24 mouse cellular contexts compared by ENCODE assay signal in genomic region chr4:133512511-133512910, GRCm38 (mm10). TPM values are rescaled to one million over a fixed set of nuclear protein-coding genes. Genes with fewer than 3 reads are reported as not detected.
DNase-seq lines count a peak whose midpoint lies in the region; ATAC-seq and TF ChIP-seq lines count a peak whose summit lies in the region.
"Not testable (repeated sequence)": the region's sequence is repeated elsewhere in the genome, so short reads cannot be mapped to it uniquely, and the experiment has no call there.
"Had no signal": no experiment of that assay in that cellular context is flagged by ENCODE, and none has a peak within 500 bp of the region (broad histone marks: within the 10 kb centered on the region; RNA-seq: fewer than 3 reads in every experiment).

No protein-coding gene starts in this region.

- not testable (repeated sequence) for H3K27ac ChIP-seq in MEL (ENCODE audit: control insufficient read depth, low read depth, low read length); kidney, postnatal 0 days; limb, embryonic 10.5 days
- peak overlapping the region; percentile 59; the same call in 1 of the 2 replicates for H3K27ac ChIP-seq in small intestine, adult 2 months (ENCODE audit: insufficient read depth, low read depth, low read length)

- H3K9me3 ChIP-seq in MEL (replicated peaks; ENCODE audit: insufficient read depth, low read length); kidney, postnatal 0 days (replicated peaks; ENCODE audit: low read length); limb, embryonic 10.5 days (replicated peaks): not testable (repeated sequence)

- peak overlapping the region in 1 of 2 experiments; percentile 43; a peak in 2 of 4 replicates for H3K4me3 ChIP-seq in MEL (ENCODE audit: control insufficient read depth in 1 of 2, insufficient read depth in 1 of 2, low read depth in 2 of 2, low read length in 2 of 2)
- not testable (repeated sequence) for H3K4me3 ChIP-seq in kidney, postnatal 0 days (replicated peaks; ENCODE audit: low read depth, low read length); limb, embryonic 10.5 days; small intestine, adult 2 months (ENCODE audit: low read depth, low read length)

- ATAC-seq in kidney, postnatal 0 days (replicated peaks; ENCODE audit: low FRiP score, low read depth) = peak; percentile 42; the same call in 1 of the 2 replicates

- not testable (repeated sequence) for TF ChIP-seq POLR2A in MEL (IDR thresholded peaks at IDR 0.05; ENCODE audit: control insufficient read depth in 1 of 2, insufficient read depth in 1 of 2, low read depth in 1 of 2, low read length in 2 of 2, poor library complexity in 1 of 2); small intestine, adult 2 months (IDR thresholded peaks at IDR 0.05; ENCODE audit: low read depth, low read length)

- H3K27me3 ChIP-seq in MEL (ENCODE audit: control insufficient read depth in 1 of 2, insufficient read depth in 2 of 2, low read length in 2 of 2); kidney, postnatal 0 days (ENCODE audit: insufficient read depth, low read length); small intestine, adult 2 months (ENCODE audit: control insufficient read depth, insufficient read depth, low read length): not testable (repeated sequence)
- peaks cover 15% of the 10 kb centered on the region for H3K27me3 ChIP-seq in limb, embryonic 10.5 days (ENCODE audit: low read depth, poor library complexity, severe bottlenecking)

- H3K4me2 ChIP-seq in kidney, postnatal 0 days (ENCODE audit: low read length) = not testable (repeated sequence)

- WGBS in kidney, postnatal 0 days = 34% methylated on average over 4 of the region's 5 CpGs
- WGBS in limb, embryonic 10.5 days = 52% methylated on average over 5 of the region's 5 CpGs
- 20% methylated on average over 5 of the region's 5 CpGs for WGBS in small intestine, adult 2 months

- not testable (repeated sequence) for TF ChIP-seq EP300 in MEL (IDR thresholded peaks at IDR 0.05; ENCODE audit: low read depth in 1 of 2, low read length in 2 of 2)

- not testable (repeated sequence) for TF ChIP-seq CTCF in MEL (IDR thresholded peaks at IDR 0.05 in 2 of 3, conservative IDR thresholded peaks at IDR 0.05 in 1 of 3; ENCODE audit: control insufficient read depth in 1 of 3, insufficient read depth in 1 of 3, low read depth in 2 of 3, low read length in 3 of 3, poor library complexity in 1 of 3, severe bottlenecking in 1 of 3); kidney, postnatal 0 days (IDR thresholded peaks at IDR 0.05; ENCODE audit: low read depth); small intestine, adult 2 months (IDR thresholded peaks at IDR 0.05; ENCODE audit: extremely low read depth, insufficient read length, insufficient replicate concordance, low read depth, low read length)

- not testable (repeated sequence) for H3K4me1 ChIP-seq in MEL (ENCODE audit: control insufficient read depth in 1 of 2, insufficient read depth in 2 of 2, low read length in 2 of 2); kidney, postnatal 0 days (replicated peaks; ENCODE audit: insufficient read depth, low read length); limb, embryonic 10.5 days; small intestine, adult 2 months (ENCODE audit: control insufficient read depth, insufficient read depth, insufficient read length, low read length)

- not testable (repeated sequence) for H3K79me2 ChIP-seq in MEL (ENCODE audit: control insufficient read depth, insufficient read depth, low read length, poor library complexity)

- not testable (repeated sequence) for H3K36me3 ChIP-seq in MEL (ENCODE audit: control insufficient read depth in 1 of 2, insufficient read depth in 2 of 2, low read length in 2 of 2); kidney, postnatal 0 days (ENCODE audit: insufficient read depth, low read length); limb, embryonic 10.5 days; small intestine, adult 2 months (ENCODE audit: control insufficient read depth, insufficient read depth, low read length)

- H3K9ac ChIP-seq in MEL (ENCODE audit: control insufficient read depth, low read depth, low read length, poor library complexity, severe bottlenecking) = peak overlapping the region; percentile 64
- H3K9ac ChIP-seq in kidney, postnatal 0 days (ENCODE audit: low read depth, low read length) = not testable (repeated sequence)

- DNase-seq in 3T3-L1 (ENCODE audit: low read depth, low spot score) (peak; percentile 59), MEL (ENCODE audit: low read depth, low spot score) (peak; percentile 39), ZHBTc4 (ENCODE audit: low read depth, low spot score) (peak; percentile 40)
- peak; percentile 57 for DNase-seq in kidney, adult 11 months
- DNase-seq in kidney, adult 8-10 months = peak; percentile 55 to 58
- not testable (repeated sequence) for DNase-seq in kidney, postnatal 0 days (ENCODE audit: low spot score)
- DNase-seq in limb, embryonic 10.5 days (ENCODE audit: low spot score) = peak; percentile 25

- not testable (repeated sequence) for TF ChIP-seq RAD21 in MEL (IDR thresholded peaks at IDR 0.05; ENCODE audit: low read depth, low read length)

RNA-seq across cellular contexts. Expression of gene Kdf1, which starts 6.3 kb away (rescaled TPM):
- 0.12 TPM in 1 of 2 replicates, not detected in the other for total RNA-seq in MEL (2012; rRNA removed)
- polyA plus RNA-seq in MEL (2012; ENCODE audit: insufficient read depth in 1 of 2, insufficient read length in 2 of 2, low read depth in 1 of 2, low replicate concordance in 2 of 2, missing spikeins in 1 of 2) = under 1 TPM in 1 of 2 experiments, not detected in 1; 0.04 TPM
- polyA plus RNA-seq in kidney, postnatal 0 days (2015; fragmentation: Nextera tagmentation; extraction: Ambion mirVana) = 38.6 and 38.7 TPM in 2 replicates
- polyA plus RNA-seq in limb, embryonic 10.5 days (2016; fragmentation: Nextera tagmentation; extraction: Ambion mirVana) = 6.7 and 8.5 TPM in 2 replicates
- 44.4 and 71.0 TPM in 2 replicates for polyA plus RNA-seq in small intestine, adult 2 months (2012; rRNA removed)
- total RNA-seq: gastrocnemius, adult 18-20 months; gastrocnemius, postnatal 10 days; gastrocnemius, postnatal 36 days; heart, adult 2 months; heart, postnatal 14 days; heart, postnatal 4 days had no signal
- polyA plus RNA-seq: hindbrain, embryonic 14.5 days had no signal

RNA-seq across cellular contexts. Expression of gene Trnp1, which starts 14.2 kb away (rescaled TPM):
- 0.92 and 1.6 TPM in 2 replicates for total RNA-seq in MEL (2012; rRNA removed)
- polyA plus RNA-seq in MEL (2012; ENCODE audit: insufficient read depth in 1 of 2, insufficient read length in 2 of 2, low read depth in 1 of 2, low replicate concordance in 2 of 2, missing spikeins in 1 of 2) = 1 to 10 TPM in 1 of 2 experiments, not detected in 1; 1.6 TPM
- 1.4 and 1.5 TPM in 2 replicates for polyA plus RNA-seq in kidney, postnatal 0 days (2015; fragmentation: Nextera tagmentation; extraction: Ambion mirVana)
- polyA plus RNA-seq in limb, embryonic 10.5 days (2016; fragmentation: Nextera tagmentation; extraction: Ambion mirVana) = 0.46 and 0.65 TPM in 2 replicates
- 6.1 and 6.2 TPM in 2 replicates for polyA plus RNA-seq in small intestine, adult 2 months (2012; rRNA removed)
- total RNA-seq: granulocyte monocyte progenitor cell, adult 5-6 weeks had no signal
- polyA plus RNA-seq: CD4-positive, CD25-positive, alpha-beta regulatory T cell, adult 4 months had no signal

RNA-seq across cellular contexts. Expression of gene Tent5b, which starts 32.6 kb away (rescaled TPM):
- 3.5 and 3.6 TPM in 2 replicates for total RNA-seq in MEL (2012; rRNA removed)
- polyA plus RNA-seq in MEL (2012; ENCODE audit: insufficient read depth in 1 of 2, insufficient read length in 2 of 2, low read depth in 1 of 2, low replicate concordance in 2 of 2, missing spikeins in 1 of 2) = 1 to 10 TPM in 1 of 2 experiments, not detected in 1; 2.5 TPM
- polyA plus RNA-seq in kidney, postnatal 0 days (2015; fragmentation: Nextera tagmentation; extraction: Ambion mirVana) = 2.7 and 2.8 TPM in 2 replicates
- 0.68 and 1.1 TPM in 2 replicates for polyA plus RNA-seq in limb, embryonic 10.5 days (2016; fragmentation: Nextera tagmentation; extraction: Ambion mirVana)
- 1.8 and 2.1 TPM in 2 replicates for polyA plus RNA-seq in small intestine, adult 2 months (2012; rRNA removed)
- total RNA-seq: granulocyte monocyte progenitor cell, adult 5-6 weeks had no signal
- polyA plus RNA-seq: CD4-positive, CD25-positive, alpha-beta regulatory T cell, adult 4 months had no signal

RNA-seq across cellular contexts. Expression of gene Nudc, which starts 33.3 kb away (rescaled TPM):
- total RNA-seq in MEL (2012; rRNA removed) = 504 and 516 TPM in 2 replicates
- polyA plus RNA-seq in MEL (2012; ENCODE audit: insufficient read depth in 1 of 2, insufficient read length in 2 of 2, low read depth in 1 of 2, low replicate concordance in 2 of 2, missing spikeins in 1 of 2) = 100 to 1,000 TPM in 1 of 2 experiments, not detected in 1; 732 TPM
- 200 and 219 TPM in 2 replicates for polyA plus RNA-seq in kidney, postnatal 0 days (2015; fragmentation: Nextera tagmentation; extraction: Ambion mirVana)
- 493 and 582 TPM in 2 replicates for polyA plus RNA-seq in limb, embryonic 10.5 days (2016; fragmentation: Nextera tagmentation; extraction: Ambion mirVana)
- 9.3 and 16.1 TPM in 2 replicates for polyA plus RNA-seq in small intestine, adult 2 months (2012; rRNA removed)

RNA-seq across cellular contexts. Expression of gene Nr0b2, which starts 40.7 kb away (rescaled TPM):
- total RNA-seq in MEL (2012; rRNA removed) = not detected in 2 replicates
- polyA plus RNA-seq in MEL (2012; ENCODE audit: insufficient read depth in 1 of 2, insufficient read length in 2 of 2, low read depth in 1 of 2, low replicate concordance in 2 of 2, missing spikeins in 1 of 2) = under 1 TPM in 1 of 2 experiments, not detected in 1; 0.10 TPM
- polyA plus RNA-seq in kidney, postnatal 0 days (2015; fragmentation: Nextera tagmentation; extraction: Ambion mirVana) = 0.75 and 0.83 TPM in 2 replicates
- 0.13 TPM in 1 of 2 replicates, not detected in the other for polyA plus RNA-seq in limb, embryonic 10.5 days (2016; fragmentation: Nextera tagmentation; extraction: Ambion mirVana)
- 1.8 and 23.0 TPM in 2 replicates for polyA plus RNA-seq in small intestine, adult 2 months (2012; rRNA removed)
- total RNA-seq: gastrocnemius, adult 18-20 months; gastrocnemius, postnatal 36 days had no signal
- polyA plus RNA-seq: C2C12; embryonic facial prominence, embryonic 11.5 days; embryonic facial prominence, embryonic 14.5 days; forebrain, embryonic 10.5 days; forebrain, embryonic 13.5 days; forebrain, embryonic 16.5 days; hindbrain, embryonic 11.5 days; hindbrain, embryonic 14.5 days had no signal
